Mouse (Mus musculus) intestine, embryonic 15.5 days (tissue): ENCODE measurements at regions not wholly inside any gene's neighbourhood (a gene's known extent, or its start where the extent isn't known, plus 50 kb on each side); places are given as distances from the start of the nearest gene placed in this dataset.

Experiments used
- ATAC-seq: fragments of 200-750 bp; cut with Nextera tagmentation; 2 replicates; pipeline ENCODE4 v1.8.0; 2017; ENCODE audit warnings: moderate TSS enrichment, moderate library complexity
- H3K27ac ChIP-seq: fragments of 300-500 bp; sonication (generic); 2 replicates; pipeline ENCODE4 v1.5.1; 2015; ENCODE audit warnings: mild to moderate bottlenecking, inconsistent platforms
- H3K27me3 ChIP-seq: fragments of 300-500 bp; sonication (generic); replicated peaks from 2 replicates; pipeline ENCODE4 v1.6.1; 2015; ENCODE audit warnings: inconsistent platforms
- H3K36me3 ChIP-seq: fragments of 300-500 bp; sonication (generic); 2 replicates; pipeline ENCODE4 v1.6.1; 2015; ENCODE audit warnings: inconsistent platforms
- H3K4me1 ChIP-seq: fragments of 300-500 bp; sonication (generic); replicated peaks from 2 replicates; pipeline ENCODE4 v1.6.1; 2015; ENCODE audit warnings: inconsistent platforms
- H3K4me2 ChIP-seq: fragments of 300-500 bp; sonication (generic); replicated peaks from 2 replicates; pipeline ENCODE4 v1.6.1; 2015; ENCODE audit warnings: mild to moderate bottlenecking, inconsistent platforms
- H3K4me3 ChIP-seq: fragments of 300-500 bp; sonication (generic); replicated peaks from 2 replicates; pipeline ENCODE4 v1.5.1; 2015; ENCODE audit warnings: inconsistent platforms
- H3K9ac ChIP-seq: fragments of 300-500 bp; sonication (generic); 2 replicates; pipeline ENCODE4 v1.6.1; 2015; ENCODE audit warnings: inconsistent platforms
- H3K9me3 ChIP-seq: fragments of 300-500 bp; sonication (generic); 2 replicates; pipeline ENCODE4 v1.6.1; 2016; ENCODE audit warnings: inconsistent platforms
- WGBS: fragments of 180-500 bp; shearing (Covaris S2); methylation state at CpG from one replicate; pipeline ENCODE4 v1.1.7; 2015; 5-methylcytosine and 5-hydroxymethylcytosine counted together

DNA sequence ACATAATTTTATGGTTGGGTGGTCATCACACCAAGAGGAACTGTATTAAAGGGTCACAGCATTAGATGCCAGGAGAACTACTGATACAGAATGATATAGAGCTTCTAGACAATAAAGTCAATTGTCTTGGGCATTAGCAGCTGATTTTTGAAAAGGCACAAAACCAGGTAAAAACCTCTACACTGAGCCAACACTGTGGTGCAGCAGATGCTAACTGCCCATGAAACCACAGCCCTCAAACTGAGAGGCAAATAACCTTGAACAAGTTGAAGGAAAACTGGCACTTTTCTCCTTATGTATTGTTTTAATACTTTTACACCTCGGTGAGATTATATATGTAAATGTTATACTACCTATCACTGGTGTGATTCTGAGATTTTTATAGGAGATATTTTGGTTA lies 195.9 kb upstream of the Vegfc start:
- no peaks in the 10 kb centered on the region for H3K27me3 ChIP-seq
- no peaks in the 10 kb centered on the region for H3K36me3 ChIP-seq
- no peaks in the 10 kb centered on the region for H3K9me3 ChIP-seq
- 79% methylated on average over 1 of the region's 1 CpGs for WGBS
- ATAC-seq: no peak
- no peak overlapping the region for H3K4me3 ChIP-seq
- H3K9ac ChIP-seq: no peak overlapping the region
- H3K27ac ChIP-seq: no peak overlapping the region
- no peaks in the 10 kb centered on the region for H3K4me1 ChIP-seq
- no peak overlapping the region for H3K4me2 ChIP-seq

- Histone ChIP-seq H3K27ac (no peak overlapping the region), H3K4me3 (no peak overlapping the region), H3K9ac (no peak overlapping the region), H3K9me3 (no peaks in the 10 kb centered on the region), H3K4me1 (no peaks in the 10 kb centered on the region), H3K27me3 (no peaks in the 10 kb centered on the region), H3K4me2 (no peak overlapping the region), H3K36me3 (no peaks in the 10 kb centered on the region)
- WGBS: 71% methylated on average over 4 of the region's 4 CpGs
- no peak for ATAC-seq
Measured at GRCm38 (mm10) chr8:53892205-53892710, 185.1 kb upstream of the Vegfc start.

DNA sequence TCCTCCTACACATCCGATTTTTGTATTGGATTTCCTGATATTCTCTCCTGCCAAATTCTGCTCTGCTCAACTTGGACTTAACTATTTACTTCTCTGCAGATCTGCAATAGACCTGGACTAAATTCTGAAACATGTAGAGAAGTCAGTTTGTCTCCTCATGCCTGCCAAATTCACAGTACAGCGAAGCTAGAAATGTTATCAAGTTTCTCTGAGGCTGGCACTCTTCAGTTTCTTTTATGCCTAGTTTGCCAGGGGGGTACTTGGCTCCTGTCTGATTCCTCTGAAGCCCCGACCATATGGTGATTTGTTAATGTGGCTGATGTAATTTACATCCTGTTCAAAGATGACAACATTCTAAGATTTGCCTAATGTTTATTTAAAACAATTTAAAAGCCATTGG lies 184.6 kb upstream of the Vegfc start:
- no peak for ATAC-seq
- no peaks in the 10 kb centered on the region for H3K4me1 ChIP-seq
- H3K27me3 ChIP-seq: no peaks in the 10 kb centered on the region
- WGBS: 61% methylated on average over 3 of the region's 3 CpGs
- H3K4me2 ChIP-seq: no peak overlapping the region
- H3K27ac ChIP-seq: no peak overlapping the region
- no peaks in the 10 kb centered on the region for H3K9me3 ChIP-seq
- no peak overlapping the region for H3K4me3 ChIP-seq
- no peaks in the 10 kb centered on the region for H3K36me3 ChIP-seq
- no peak overlapping the region for H3K9ac ChIP-seq

GRCm38 (mm10) chr8:53922343-53922742 lies 155.1 kb upstream of the Vegfc start:
- Histone ChIP-seq H3K9me3 (no peaks in the 10 kb centered on the region), H3K4me2 (no peak overlapping the region), H3K4me1 (no peaks in the 10 kb centered on the region), H3K4me3 (no peak overlapping the region), H3K9ac (no peak overlapping the region), H3K27me3 (no peaks in the 10 kb centered on the region), H3K27ac (no peak overlapping the region), H3K36me3 (no peaks in the 10 kb centered on the region)
- WGBS: 82% methylated on average over 4 of the region's 4 CpGs
- no peak for ATAC-seq

DNA sequence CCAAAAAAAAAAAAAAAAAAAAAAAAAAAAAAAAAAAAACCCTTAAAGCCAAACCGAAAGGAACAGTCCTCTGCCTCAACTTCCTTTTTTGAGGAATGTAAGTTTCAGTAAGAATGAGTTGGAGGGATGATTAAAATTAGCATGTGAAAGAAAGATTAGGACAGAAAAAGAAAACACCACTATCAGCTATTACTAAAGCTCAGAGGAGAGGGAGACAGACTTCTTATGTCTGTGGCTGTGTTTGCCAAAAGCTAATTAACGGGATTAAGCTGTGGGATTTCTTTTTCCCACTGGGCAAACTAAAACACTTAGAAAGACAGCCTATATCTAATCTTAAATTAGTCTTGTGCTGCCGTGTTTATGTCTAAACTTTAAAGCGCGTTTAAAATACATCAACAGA lies 146.7 kb upstream of the Vegfc start:
- 38% methylated on average over 5 of the region's 5 CpGs for WGBS
- Histone ChIP-seq H3K9ac (no peak overlapping the region), H3K9me3 (no peaks in the 10 kb centered on the region)

DNA sequence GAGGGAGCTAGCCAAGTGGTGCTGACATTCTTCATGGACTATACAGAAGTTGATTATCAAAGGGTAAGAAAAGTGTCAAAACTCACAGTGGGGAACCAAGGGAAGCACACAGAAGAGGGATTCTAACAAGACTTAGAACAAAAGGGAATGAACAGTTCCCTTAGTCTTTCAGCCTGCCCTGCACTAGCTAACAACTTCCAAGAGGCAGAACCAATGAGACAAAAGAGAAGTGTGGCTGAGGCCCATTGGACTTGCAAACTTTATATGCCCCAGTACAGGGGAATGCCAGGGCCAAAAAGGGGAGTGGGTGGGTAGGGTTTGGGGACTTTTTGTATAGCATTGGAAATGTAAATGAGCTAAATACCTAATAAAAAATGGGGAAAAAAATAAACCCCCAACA lies 139.0 kb upstream of the Vegfc start:
- H3K4me1 ChIP-seq: no peaks in the 10 kb centered on the region
- H3K36me3 ChIP-seq: no peaks in the 10 kb centered on the region
- no peaks in the 10 kb centered on the region for H3K9me3 ChIP-seq
- H3K27me3 ChIP-seq: no peaks in the 10 kb centered on the region
- ATAC-seq: no peak
- H3K4me2 ChIP-seq: no peak overlapping the region
- H3K4me3 ChIP-seq: no peak overlapping the region
- H3K9ac ChIP-seq: no peak overlapping the region
- no peak overlapping the region for H3K27ac ChIP-seq

More for the DNA sequence above, 146.7 kb upstream of the Vegfc start:
- no peak for ATAC-seq
- no peaks in the 10 kb centered on the region for H3K4me1 ChIP-seq
- no peak overlapping the region for H3K4me2 ChIP-seq
- H3K36me3 ChIP-seq: no peaks in the 10 kb centered on the region
- no peak overlapping the region for H3K4me3 ChIP-seq
- H3K27me3 ChIP-seq: no peaks in the 10 kb centered on the region
- H3K27ac ChIP-seq: no peak overlapping the region

- H3K9me3 ChIP-seq: no peaks in the 10 kb centered on the region
- H3K27me3 ChIP-seq: no peaks in the 10 kb centered on the region
- no peak overlapping the region for H3K4me3 ChIP-seq
- no peaks in the 10 kb centered on the region for H3K36me3 ChIP-seq
- H3K9ac ChIP-seq: no peak overlapping the region
- ATAC-seq: no peak
- 77% methylated on average over 1 of the region's 1 CpGs for WGBS
- no peak overlapping the region for H3K4me2 ChIP-seq
- no peak overlapping the region for H3K27ac ChIP-seq
- no peaks in the 10 kb centered on the region for H3K4me1 ChIP-seq
Measured at GRCm38 (mm10) chr8:53939519-53939918, 137.9 kb upstream of the Vegfc start.

DNA sequence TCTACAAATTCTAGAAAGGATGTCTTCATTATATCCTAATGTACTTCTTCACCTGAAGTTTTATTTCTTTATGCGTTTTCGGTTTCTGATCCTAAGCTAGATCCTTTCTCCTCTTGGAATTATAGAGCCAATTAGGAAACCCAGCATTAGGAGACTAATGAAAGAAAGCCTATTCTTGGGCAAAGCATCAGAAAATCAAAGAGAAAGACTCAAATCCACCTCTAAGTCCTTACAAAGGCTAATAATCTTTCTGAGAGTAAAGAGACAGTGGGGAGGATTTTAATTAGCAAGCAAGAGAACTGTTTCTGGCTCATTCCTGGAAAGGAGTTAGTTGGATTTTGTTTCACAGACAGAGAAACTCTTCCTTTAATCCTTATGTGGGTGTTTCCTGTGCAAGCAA lies 136.3 kb upstream of the Vegfc start:
- H3K27ac ChIP-seq: no peak overlapping the region
- no peaks in the 10 kb centered on the region for H3K36me3 ChIP-seq
- no peaks in the 10 kb centered on the region for H3K4me1 ChIP-seq
- no peak for ATAC-seq
- H3K9ac ChIP-seq: no peak overlapping the region
- H3K4me3 ChIP-seq: no peak overlapping the region
- no peaks in the 10 kb centered on the region for H3K27me3 ChIP-seq
- WGBS: 97% methylated on average over 2 of the region's 2 CpGs
- H3K4me2 ChIP-seq: no peak overlapping the region
- no peaks in the 10 kb centered on the region for H3K9me3 ChIP-seq

DNA sequence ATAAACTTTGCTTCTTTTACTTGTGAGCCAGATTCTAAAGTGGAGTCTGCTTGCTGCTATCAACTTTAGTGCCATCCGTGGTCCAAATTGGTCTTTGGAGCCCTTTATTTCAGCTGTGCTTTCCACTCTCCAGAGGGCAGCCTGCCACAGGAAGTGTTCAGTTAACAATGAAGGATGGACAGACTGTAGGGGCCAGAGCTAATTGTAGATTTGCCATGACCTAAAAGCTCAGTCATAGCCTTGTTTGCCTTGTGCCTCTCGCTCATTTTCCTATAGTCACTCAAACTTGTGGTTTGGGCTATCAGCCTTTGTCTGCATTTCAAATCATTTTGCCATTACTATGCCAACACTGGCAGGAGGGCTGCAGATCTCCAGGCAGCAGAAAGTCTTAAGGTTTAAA lies 131.8 kb upstream of the Vegfc start:
- ATAC-seq: no peak
- WGBS: 72% methylated on average over 2 of the region's 2 CpGs

GRCm38 (mm10) chr8:53947384-53947783 lies 130.0 kb upstream of the Vegfc start:
- Histone ChIP-seq H3K9me3 (no peaks in the 10 kb centered on the region), H3K4me3 (no peak overlapping the region), H3K9ac (no peak overlapping the region), H3K4me1 (no peaks in the 10 kb centered on the region), H3K4me2 (no peak overlapping the region), H3K27ac (no peak overlapping the region), H3K27me3 (no peaks in the 10 kb centered on the region), H3K36me3 (no peaks in the 10 kb centered on the region)
- no peak for ATAC-seq

More for the DNA sequence above, 131.8 kb upstream of the Vegfc start:
- Histone ChIP-seq H3K4me1 (no peaks in the 10 kb centered on the region), H3K36me3 (no peaks in the 10 kb centered on the region), H3K4me2 (no peak overlapping the region), H3K27me3 (no peaks in the 10 kb centered on the region), H3K9ac (no peak overlapping the region), H3K27ac (no peak overlapping the region), H3K9me3 (no peaks in the 10 kb centered on the region), H3K4me3 (no peak overlapping the region)

- Histone ChIP-seq H3K4me3 (no peak overlapping the region), H3K9me3 (no peaks in the 10 kb centered on the region), H3K4me1 (no peaks in the 10 kb centered on the region), H3K4me2 (no peak overlapping the region), H3K36me3 (no peaks in the 10 kb centered on the region), H3K9ac (no peak overlapping the region), H3K27ac (peak overlapping the region; percentile 48; the same call in 1 of the 2 replicates), H3K27me3 (no peaks in the 10 kb centered on the region)
- WGBS: 49% methylated on average over 4 of the region's 4 CpGs
- ATAC-seq: 0 out of 2 replicates have a peak, but pooled peaks have one; percentile 36
Measured at GRCm38 (mm10) chr8:53954476-53955158, 122.8 kb upstream of the Vegfc start.

GRCm38 (mm10) chr8:53956148-53956547 lies 121.3 kb upstream of the Vegfc start:
- no peak overlapping the region for H3K4me3 ChIP-seq
- no peak overlapping the region for H3K9ac ChIP-seq
- H3K4me1 ChIP-seq: no peaks in the 10 kb centered on the region
- no peaks in the 10 kb centered on the region for H3K27me3 ChIP-seq
- no peak for ATAC-seq
- no peaks in the 10 kb centered on the region for H3K9me3 ChIP-seq
- no peak overlapping the region for H3K27ac ChIP-seq
- WGBS: 58% methylated on average over 2 of the region's 2 CpGs
- H3K36me3 ChIP-seq: no peaks in the 10 kb centered on the region
- no peak overlapping the region for H3K4me2 ChIP-seq

GRCm38 (mm10) chr8:53958548-53958947 lies 118.9 kb upstream of the Vegfc start:
- ATAC-seq: no peak
- Histone ChIP-seq H3K4me3 (no peak overlapping the region), H3K36me3 (no peaks in the 10 kb centered on the region), H3K9me3 (no peaks in the 10 kb centered on the region), H3K4me1 (no peaks in the 10 kb centered on the region), H3K27ac (no peak overlapping the region), H3K4me2 (no peak overlapping the region), H3K27me3 (no peaks in the 10 kb centered on the region), H3K9ac (no peak overlapping the region)
- 36% methylated on average over 1 of the region's 1 CpGs for WGBS
